Mouse (Mus musculus) embryonic stem cell, embryonic (primary cell): Measurements from ENCODE around the gene Sox2.

Source experiments
- CTCF ChIA-PET, 4 experiments: fragments of 300-600 bp in 2 of 4; fragments of 350-600 bp in 2 of 4; sonication (Branson Sonifier 250); formaldehyde crosslinking; loops; one replicate each; lab custom pipeline; 2022; ENCODE audit warnings: inconsistent platforms in 2 of 4; lab: Charles Lee
- POLR2A ChIA-PET, 4 experiments: fragments of 300-600 bp in 2 of 4; fragments of 350-600 bp in 2 of 4; sonication (Branson Sonifier 250); formaldehyde crosslinking; loops; one replicate each; lab custom pipeline; 2022; ENCODE audit warnings: antibody characterized with exemption in 4 of 4, inconsistent platforms in 1 of 4; lab: Charles Lee

The Sox2 gene

DNA sequence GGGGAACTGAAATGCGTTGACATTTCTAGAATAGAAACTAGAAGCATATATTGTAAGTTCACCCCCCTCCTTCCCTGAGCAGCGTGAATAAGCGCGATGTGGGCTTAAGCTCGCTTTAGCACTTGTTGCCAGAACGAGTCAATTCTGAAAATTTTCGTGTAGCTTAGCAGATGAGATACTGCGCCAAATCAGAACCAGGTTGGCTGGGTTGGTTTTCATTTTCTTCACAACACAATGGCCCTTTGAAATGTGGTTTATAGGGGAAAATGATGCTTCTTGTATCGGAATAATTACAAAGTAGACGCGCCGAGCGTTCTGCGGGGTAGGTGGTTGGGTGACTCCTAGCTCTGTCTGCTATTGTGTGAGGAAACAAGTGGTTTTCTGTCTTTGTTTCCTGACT lies 2.4 kb downstream of the Sox2 start:
- POLR2A ChIA-PET, result interaction anchor here (0.6 to 17.5 kb wide), 59 partner anchors 9 to 1506 kb away, joined by 3 to 475 read pairs (median 5); no protein-coding TSS in a partner anchor

DNA sequence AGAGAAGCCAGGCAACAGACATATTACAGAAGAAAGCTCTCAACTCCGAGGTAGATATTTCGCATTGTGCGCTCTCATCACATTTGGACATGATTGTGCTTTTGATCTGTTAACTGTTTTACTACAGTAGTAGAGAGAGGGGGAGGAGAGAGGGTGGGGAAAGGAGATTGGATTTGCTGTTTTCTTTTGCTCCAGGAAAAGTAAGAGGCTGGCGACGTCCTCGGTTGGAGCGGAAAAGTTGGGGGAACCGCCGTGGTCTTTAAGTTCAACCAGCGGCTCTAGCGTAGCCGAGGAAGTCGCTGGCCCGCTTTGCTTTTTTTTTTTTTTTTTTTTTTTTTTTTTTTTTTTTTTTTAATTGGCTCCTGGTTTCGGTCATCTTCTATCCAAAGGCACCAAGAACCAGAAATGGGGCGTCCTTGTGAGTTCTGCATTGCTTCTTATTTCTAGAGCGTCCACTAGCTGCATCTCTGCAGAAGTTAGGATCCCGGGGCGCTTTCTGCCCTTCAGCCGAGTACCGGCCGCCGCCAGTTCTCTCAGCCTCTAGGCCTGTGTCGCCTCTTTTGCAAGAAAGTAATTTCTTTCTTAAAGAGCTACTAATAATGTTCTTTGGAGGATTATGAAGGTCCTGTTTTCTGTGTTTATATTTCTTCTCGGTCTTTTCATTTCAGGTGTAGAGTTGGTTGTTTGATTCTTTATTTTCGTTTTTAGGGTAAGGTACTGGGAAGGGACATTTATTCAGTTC lies 3.2 kb downstream of the Sox2 start:
- ChIA-PET POLR2A (interaction anchor here (0.6 to 17.5 kb wide), 67 partner anchors 8 to 1347 kb away, joined by 3 to 475 read pairs (median 5); partner anchors contain the start of gene Mccc1 (in 1 of the 4)), CTCF (interaction anchor here in 3 of 4 experiments (0.5 to 1.9 kb wide), 9 partner anchors 10 to 533 kb away, joined by 3 to 7 read pairs (median 4); no protein-coding TSS in a partner anchor)

More for the DNA sequence above, 2.4 kb downstream of the Sox2 start:
- CTCF ChIA-PET, result interaction anchor here (0.5 to 1.9 kb wide), 9 partner anchors 9 to 450 kb away, joined by 3 to 7 read pairs (median 3); no protein-coding TSS in a partner anchor

DNA sequence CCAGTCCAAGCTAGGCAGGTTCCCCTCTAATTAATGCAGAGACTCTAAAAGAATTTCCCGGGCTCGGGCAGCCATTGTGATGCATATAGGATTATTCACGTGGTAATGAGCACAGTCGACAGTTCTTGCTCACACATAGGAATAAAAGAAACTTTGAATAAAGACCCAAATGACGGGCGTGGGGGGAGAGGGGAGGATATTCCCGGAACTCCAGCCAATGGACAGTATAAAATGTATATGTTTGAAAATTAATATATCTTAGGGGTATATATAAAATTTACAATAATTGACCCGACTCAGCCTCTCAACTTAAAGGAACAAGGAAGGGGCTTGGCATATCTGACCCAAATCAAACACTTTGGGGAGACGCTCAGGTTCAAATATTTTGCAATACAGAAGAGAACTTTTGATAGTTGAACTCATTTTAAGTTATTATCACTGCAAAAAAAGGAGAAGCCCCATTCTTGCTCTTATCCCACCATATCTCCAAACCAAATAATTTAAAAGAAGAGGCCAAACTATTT lies 3.8 kb downstream of the Sox2 start:
- ChIA-PET CTCF (interaction anchor here in 3 of 4 experiments (0.8 to 1.9 kb wide), 5 partner anchors 10 to 422 kb away, joined by 3 to 7 read pairs (median 6); no protein-coding TSS in a partner anchor), POLR2A (interaction anchor here (0.6 to 17.5 kb wide), 47 partner anchors 8 to 1346 kb away, joined by 3 to 475 read pairs (median 8); partner anchors contain the start of gene Mccc1 (in 1 of the 4))

DNA sequence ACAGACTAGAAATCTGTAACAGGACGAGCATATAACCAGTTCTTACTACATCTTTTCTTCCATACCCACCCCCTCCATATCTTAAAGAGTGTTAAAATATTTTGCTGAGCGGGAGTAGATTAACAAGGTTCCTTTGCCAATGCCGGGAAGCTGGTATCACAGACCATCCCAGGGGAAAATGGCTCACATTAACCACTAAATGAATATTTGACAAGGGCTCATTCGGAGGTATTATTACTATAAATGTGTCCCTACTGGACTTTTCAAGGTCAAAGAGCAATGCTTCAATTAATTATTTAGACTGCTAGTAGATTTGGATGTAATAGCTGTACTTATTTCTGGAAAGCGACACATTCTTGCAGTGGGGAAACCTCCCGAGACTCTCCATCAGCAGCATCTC lies 4.6 kb downstream of the Sox2 start:
- CTCF ChIA-PET, result interaction anchor here in 2 of 4 experiments (1.2 to 1.6 kb wide), 2 partner anchors 14 kb away, joined by 4 to 6 read pairs; no protein-coding TSS in a partner anchor
- POLR2A ChIA-PET, result interaction anchor here (0.6 to 17.5 kb wide), 18 partner anchors 8 to 1843 kb away, joined by 3 to 475 read pairs (median 8); no protein-coding TSS in a partner anchor

DNA sequence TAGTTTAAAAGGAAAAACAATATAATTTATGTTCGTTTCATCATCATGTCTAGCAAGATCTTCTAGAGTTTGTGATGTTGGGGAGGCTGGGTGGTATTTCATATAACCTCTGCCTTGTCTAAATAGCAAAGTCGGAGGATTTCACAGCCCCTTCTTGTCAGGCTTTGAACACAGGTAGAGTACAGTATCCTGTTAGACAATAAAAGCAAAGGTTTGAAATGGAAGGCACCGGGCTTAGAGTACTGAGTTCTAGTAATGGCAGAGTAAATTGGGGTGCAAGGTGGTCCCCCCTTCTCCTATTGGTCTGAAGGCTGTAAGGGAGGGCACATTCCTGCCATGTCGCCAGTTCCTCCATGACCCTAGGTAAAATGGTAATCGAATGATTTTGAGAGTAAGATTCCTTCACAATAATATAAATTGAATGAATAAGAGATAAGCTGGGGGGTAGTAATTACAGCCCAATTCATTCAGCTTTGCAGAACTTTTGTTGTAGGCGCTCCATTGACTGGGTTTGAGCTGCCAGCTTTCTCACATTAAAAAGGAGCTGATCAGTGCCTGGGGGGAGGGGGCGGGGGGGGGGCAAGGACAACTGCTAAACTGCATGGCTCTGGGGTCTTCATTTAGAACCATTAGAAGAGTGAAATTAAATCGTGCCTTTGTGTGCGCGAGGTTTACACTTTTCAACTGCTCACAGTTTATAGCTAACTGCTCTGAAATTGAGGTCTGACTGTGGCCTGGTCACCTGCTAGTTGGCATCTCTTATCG lies 5.3 kb downstream of the Sox2 start:
- ChIA-PET CTCF (interaction anchor here (0.6 to 1.6 kb wide), 7 partner anchors 13 to 423 kb away, joined by 3 to 10 read pairs (median 4); no protein-coding TSS in a partner anchor), POLR2A (interaction anchor here (0.5 to 17.5 kb wide), 52 partner anchors 8 to 1843 kb away, joined by 3 to 475 read pairs (median 4); no protein-coding TSS in a partner anchor)

DNA sequence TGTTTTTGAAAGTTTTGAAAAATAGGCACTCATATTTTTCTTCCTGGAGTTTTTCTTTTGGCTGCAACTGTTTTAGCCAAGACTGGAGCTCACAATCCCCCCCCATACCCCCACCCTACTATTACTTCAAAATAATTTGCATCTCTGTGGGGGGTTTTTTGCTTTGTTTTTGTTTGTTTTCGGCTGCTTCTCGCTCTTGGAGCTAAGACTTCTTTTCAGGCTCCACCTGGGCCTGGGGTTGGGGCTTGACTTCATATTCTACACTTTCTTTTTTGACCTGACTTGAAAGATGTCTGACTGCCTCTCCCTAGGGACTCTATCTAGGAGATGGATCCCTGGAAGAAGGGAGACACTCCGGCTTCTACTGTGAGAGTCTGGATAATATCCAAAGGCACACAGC lies 5.9 kb downstream of the Sox2 start:
- POLR2A ChIA-PET, result interaction anchor here (0.5 to 17.5 kb wide), 48 partner anchors 9 to 766 kb away, joined by 3 to 475 read pairs (median 4); no protein-coding TSS in a partner anchor

DNA sequence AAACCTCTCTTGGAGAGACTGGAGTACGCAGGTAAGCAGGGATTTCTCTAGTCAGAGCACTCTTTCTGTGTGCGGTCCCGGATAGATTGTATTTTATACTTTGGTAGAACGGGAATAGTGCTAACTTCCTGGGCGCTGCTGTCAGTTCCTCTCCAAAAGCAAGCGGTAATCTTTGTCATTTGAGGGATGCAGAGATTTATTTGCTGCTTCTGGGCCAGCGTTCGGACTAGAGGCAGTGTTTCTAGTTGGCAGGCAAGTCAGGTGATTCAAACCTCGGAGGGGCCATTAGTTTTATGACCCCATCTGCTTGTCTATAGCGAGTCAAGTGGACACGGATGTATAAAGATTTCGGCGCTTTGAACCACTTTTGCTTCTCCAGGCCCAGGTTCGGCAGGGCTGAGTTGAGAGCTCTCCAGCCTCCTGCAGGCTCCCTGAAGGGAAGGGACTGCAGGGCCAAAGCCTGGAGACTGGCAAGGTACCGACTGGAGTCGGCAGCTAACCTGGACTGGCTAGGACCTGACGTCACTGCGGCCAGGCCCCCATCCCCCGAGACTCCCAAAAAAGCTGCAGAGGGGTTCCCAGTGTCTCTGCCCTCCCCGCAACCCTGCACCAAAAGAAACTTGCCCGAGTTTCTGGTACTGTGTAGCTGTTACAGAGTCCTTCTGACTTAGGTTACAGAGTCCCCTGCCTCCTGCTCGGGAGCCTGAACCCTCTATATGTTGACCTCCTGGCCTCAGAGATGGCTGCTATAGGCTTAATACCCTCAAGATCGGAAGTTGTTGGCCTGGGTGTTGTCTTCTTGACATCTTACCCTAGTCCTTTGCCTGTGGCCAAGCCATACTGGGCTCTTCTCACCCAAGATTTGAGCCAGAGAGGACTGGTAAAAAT lies 6.9 kb downstream of the Sox2 start:
- CTCF ChIA-PET, result interaction anchor here in 1 of 4 experiments (1.0 kb wide), 1 partner anchor 17 kb away, joined by 3 read pairs; no protein-coding TSS in a partner anchor
- POLR2A ChIA-PET, result interaction anchor here (0.5 to 17.5 kb wide), 43 partner anchors 8 to 1686 kb away, joined by 3 to 475 read pairs (median 5); partner anchors contain the start of gene Sox2 (in 1 of the 4)

More for the DNA sequence above, 5.9 kb downstream of the Sox2 start:
- CTCF ChIA-PET, result interaction anchor here (0.6 to 1.6 kb wide), 7 partner anchors 15 to 424 kb away, joined by 3 to 10 read pairs (median 3); no protein-coding TSS in a partner anchor

DNA sequence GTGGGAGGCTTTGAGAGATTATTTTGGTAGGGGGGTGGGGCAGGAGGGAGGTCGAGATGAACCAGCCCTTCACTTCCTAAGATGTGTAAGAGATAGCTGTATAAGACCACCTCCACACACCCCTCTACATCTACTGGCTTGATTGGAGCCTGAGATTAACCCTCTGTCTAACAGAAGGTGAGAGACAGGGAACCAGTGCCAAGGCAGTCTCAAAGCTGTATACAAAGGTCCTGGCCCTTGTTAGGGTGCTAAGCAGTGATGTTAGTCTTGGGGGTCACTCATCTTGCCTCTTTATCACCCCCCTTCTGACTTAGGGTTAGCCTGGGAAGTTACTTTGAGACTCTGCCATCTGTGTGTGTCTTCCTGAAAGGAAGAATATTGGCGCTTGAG lies 7.5 kb downstream of the Sox2 start:
- POLR2A ChIA-PET, result interaction anchor here (0.5 to 17.5 kb wide), 28 partner anchors 7 to 1685 kb away, joined by 3 to 475 read pairs (median 6); partner anchors contain the start of gene Sox2 (in 2 of the 4)

DNA sequence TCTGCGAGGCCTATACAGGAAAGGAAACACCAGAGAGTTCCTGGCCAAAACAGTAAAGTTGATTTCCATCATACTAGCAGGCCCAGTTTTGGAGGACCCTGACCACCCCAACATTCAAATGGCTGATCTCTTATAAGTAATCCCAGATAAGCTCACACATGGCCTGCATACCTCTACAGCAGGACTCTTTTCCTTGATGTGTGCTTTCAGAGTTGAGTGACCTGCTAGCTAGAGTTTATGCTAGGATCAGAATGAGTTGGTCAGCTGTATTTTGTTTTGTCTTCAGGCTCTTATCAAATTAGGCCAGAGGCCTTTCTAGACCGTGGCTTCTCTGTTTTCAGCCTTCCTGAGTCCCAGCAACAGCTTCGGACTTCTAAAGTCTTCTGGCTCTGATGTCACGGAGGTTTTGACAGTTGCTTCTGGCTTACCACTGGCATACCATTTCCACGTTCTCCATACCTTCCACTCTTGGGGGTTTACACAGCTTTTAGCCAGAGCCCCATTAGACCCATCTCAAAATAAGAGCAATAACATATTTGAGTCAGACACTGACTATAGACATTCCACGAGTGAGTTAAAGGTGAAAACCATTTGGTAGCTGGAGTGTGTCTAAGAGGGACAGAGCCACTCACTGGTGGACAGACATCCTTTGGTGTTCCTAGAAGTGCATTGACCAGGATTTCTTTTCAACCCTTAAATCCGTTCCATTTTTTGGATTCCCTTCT lies 8.2 kb downstream of the Sox2 start:
- ChIA-PET CTCF (interaction anchor here in 1 of 4 experiments (0.9 to 1.0 kb wide), 2 partner anchors 12 to 18 kb away, joined by 3 read pairs; no protein-coding TSS in a partner anchor), POLR2A (interaction anchor here (0.5 to 17.5 kb wide), 29 partner anchors 6 to 130 kb away, joined by 3 to 475 read pairs (median 4); partner anchors contain the start of gene Sox2 (in 2 of the 4))

More for the DNA sequence above, 7.5 kb downstream of the Sox2 start:
- CTCF ChIA-PET, result interaction anchor here in 1 of 4 experiments (1.0 kb wide), 1 partner anchor 18 kb away, joined by 3 read pairs; no protein-coding TSS in a partner anchor

DNA sequence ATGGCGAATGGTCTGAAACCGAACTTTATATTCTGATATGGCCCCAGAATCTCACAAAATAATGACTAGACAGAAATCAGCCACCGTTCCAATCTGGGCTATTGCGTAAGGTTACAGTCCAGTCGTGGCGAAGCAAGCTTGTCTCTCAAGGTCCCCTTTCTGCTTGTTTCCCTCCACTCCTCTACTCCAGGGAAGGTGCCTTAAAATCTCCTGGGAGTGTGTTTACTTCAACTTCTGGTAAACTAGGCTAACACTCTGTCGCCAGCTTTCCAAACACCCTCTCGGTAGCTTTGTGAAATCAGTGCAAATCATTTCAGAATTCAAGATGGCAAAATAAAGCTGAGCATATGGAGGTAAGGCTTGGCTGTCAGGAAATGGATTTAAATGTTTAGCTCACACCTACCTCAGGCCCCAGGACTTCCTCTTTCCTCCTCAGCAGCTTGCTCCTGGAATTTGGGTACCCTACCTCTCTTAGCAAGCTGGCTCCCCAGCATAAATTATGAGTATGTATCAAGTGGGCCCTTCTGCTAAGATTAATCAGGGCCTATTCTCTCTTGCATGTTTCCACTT lies 8.8 kb downstream of the Sox2 start:
- ChIA-PET POLR2A (interaction anchor here (0.5 to 17.5 kb wide), 28 partner anchors 6 to 860 kb away, joined by 3 to 475 read pairs (median 4); partner anchors contain the start of gene Sox2 (in 2 of the 4)), CTCF (interaction anchor here in 2 of 4 experiments (0.6 to 1.0 kb wide), 3 partner anchors 12 to 92 kb away, joined by 3 to 5 read pairs (median 3); no protein-coding TSS in a partner anchor)

DNA sequence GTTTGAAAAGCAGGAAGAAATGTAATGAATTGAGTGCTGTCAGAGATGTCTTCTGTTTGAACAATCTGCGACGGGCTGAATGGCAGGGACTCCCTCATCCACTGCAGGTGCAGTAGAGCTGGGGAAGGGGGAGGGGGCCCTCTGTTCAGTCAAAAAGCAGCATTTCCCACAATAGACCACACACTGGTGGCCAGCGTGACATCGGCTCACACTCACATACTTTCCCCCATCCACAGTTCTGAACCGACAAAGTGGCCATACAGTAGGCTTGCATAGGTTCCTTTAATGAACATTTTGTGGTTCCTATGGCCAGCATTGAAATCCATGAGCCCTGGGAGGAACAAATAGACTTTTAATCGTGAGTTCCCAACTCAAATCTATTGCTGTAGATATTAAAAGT lies 9.7 kb downstream of the Sox2 start:
- POLR2A ChIA-PET, result interaction anchor here (0.6 to 17.5 kb wide), 26 partner anchors 5 to 861 kb away, joined by 3 to 475 read pairs (median 5); partner anchors contain the start of gene Sox2 (in 2 of the 4)

DNA sequence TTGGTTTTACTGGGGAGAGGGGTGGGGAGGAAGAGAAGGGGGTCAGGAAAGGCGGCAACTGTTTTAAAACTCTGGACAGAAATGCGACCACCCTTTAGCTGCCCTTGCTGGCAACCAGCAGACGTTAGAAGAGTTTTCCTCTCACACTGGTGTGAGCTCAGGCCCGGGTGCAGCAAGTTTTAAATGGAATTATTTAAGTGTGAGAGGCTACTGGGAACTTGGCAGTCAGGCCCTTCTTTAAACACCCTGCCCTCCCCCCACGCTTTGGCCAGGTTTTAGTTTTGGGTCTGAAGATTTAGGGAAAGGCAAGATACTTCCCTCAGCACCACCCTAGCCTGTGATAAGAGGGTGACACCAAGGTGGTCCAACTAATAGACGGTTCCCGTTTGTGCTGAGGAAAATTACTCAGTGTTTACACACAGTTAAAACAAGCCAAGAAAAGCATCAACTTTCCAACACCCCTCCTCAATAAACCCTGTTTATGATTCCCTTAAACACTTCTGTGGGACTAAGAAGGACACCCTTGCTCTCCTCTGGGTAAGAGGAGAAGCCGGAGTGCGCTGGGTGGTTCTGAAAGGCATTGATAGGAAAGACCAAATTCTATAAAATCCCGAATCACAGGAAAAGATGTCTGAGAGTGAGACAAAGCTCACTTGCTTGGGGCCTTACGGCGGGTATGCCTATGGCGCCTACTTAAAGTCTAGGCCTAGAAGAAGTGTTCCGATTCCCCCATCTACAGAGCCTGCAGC lies 10.5 kb downstream of the Sox2 start:
- POLR2A ChIA-PET, result interaction anchor here (0.6 to 17.5 kb wide), 18 partner anchors 6 to 923 kb away, joined by 3 to 475 read pairs (median 4); partner anchors contain the start of gene Sox2 (in 2 of the 4)
- CTCF ChIA-PET, result interaction anchor here in 2 of 4 experiments (0.5 to 0.7 kb wide), 2 partner anchors 100 to 151 kb away, joined by 3 read pairs; no protein-coding TSS in a partner anchor

More for the DNA sequence above, 9.7 kb downstream of the Sox2 start:
- CTCF ChIA-PET, result interaction anchor here in 2 of 4 experiments (0.5 to 0.7 kb wide), 3 partner anchors 112 to 405 kb away, joined by 3 to 6 read pairs (median 3); no protein-coding TSS in a partner anchor

DNA sequence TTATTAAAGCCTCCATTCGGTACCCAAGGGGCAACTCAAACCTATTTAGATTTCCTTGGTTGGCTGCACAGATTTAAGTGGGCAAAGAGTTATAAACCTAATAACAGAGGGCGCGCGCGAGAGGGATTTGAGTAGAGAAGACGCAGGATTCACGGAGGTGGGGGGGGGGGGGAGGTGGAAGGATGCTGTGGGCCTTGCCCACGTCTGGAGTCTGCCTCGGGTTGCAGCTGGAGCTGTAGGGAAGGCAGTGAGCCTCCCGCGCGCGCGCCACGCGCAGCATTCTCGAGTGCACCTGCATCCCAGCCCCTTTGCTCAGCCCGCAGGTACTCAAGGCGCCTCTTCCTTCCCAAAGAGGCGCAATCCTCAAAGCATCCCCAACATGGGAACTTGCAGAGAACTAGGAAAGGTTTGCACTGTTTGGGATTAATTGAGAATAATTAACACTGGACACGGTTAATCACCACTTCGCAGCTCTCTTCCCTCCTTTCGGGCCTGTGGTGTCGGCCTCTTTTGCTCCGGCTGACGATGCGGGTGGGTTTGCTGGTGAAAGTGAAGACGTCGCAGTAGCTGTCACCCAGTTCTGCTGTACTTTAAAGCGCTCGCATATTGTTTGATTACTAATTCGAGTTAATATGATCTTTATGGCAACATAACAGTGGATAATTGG lies 11.3 kb downstream of the Sox2 start:
- POLR2A ChIA-PET, result interaction anchor here (0.6 to 17.5 kb wide), 26 partner anchors 6 to 924 kb away, joined by 3 to 475 read pairs (median 4); partner anchors contain the start of gene Sox2 (in 2 of the 4)

More for the DNA sequence above, 11.3 kb downstream of the Sox2 start:
- CTCF ChIA-PET, result interaction anchor here in 2 of 4 experiments (0.6 to 0.7 kb wide), 3 partner anchors 9 to 99 kb away, joined by 3 read pairs; no protein-coding TSS in a partner anchor
